In the genomic region with DNA sequence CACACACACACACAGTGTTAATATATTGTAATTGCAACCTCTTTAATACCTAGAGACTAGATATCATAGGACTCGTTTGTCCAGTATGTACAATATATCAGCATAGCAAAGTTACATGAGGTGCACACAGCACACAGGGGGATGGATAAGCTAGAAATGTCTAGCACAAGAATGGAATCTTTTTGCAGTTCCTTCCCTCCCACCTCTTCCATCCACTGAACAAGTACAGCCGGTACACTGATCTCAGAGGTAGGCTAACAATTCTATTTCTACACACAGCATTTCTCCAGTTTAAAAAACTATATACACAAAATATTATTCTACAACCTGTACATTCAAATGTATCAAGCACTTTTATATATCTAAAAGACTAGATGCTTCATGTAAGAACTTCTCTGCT, we compare ENCODE assay signal across 29 mouse cellular contexts.
DNase-seq lines count a peak whose midpoint lies in the region; ATAC-seq and TF ChIP-seq lines count a peak whose summit lies in the region.
"Had no signal": no experiment of that assay in that cellular context is flagged by ENCODE, and none has a peak within 500 bp of the region (broad histone marks: within the 10 kb centered on the region; RNA-seq: fewer than 3 reads in every experiment).

No protein-coding gene starts in this region.

- no peaks in the 10 kb centered on the region for H3K79me2 ChIP-seq in heart, adult 2 months (replicated peaks; ENCODE audit: control insufficient read depth, insufficient read depth, low read length)

- DNase-seq in frontal cortex, postnatal 25 days (ENCODE audit: low spot score in 2 of 2) = no peak
- DNase-seq in heart, adult 2 months = no peak
- no peak for DNase-seq in heart, embryonic 10.5 days (ENCODE audit: low spot score)
- peak; percentile 68 for DNase-seq in brain, adult 2 months (ENCODE audit: low read depth, low spot score)
- DNase-seq: adrenal gland, adult 8-10 months; adrenal gland, postnatal 14 days; adrenal gland, postnatal 36 days; B cell, adult 2 months; cerebellum, adult 11 months; cerebellum, adult 18-20 months; cerebellum, adult 8-10 months; cerebellum, adult 9-11 months; cerebellum, postnatal 14 days; cerebellum, postnatal 36 days; embryo, embryonic 11 days had no signal

- no peak for TF ChIP-seq POLR2A in heart, adult 2 months (IDR thresholded peaks at IDR 0.05; ENCODE audit: insufficient read depth, low read depth, low read length)

- H3K27me3 ChIP-seq in heart, adult 2 months (ENCODE audit: control insufficient read depth, insufficient read depth, low read length) = no peaks in the 10 kb centered on the region
- H3K27me3 ChIP-seq in heart, embryonic 10.5 days (ENCODE audit: insufficient read depth, poor library complexity, severe bottlenecking) = no peaks in the 10 kb centered on the region
- H3K27me3 ChIP-seq: CH12.LX; embryonic facial prominence, embryonic 13.5 days; embryonic facial prominence, embryonic 15.5 days; forebrain, embryonic 12.5 days; Patski had no signal

- peak overlapping the region; percentile 66 for H3K27ac ChIP-seq in heart, adult 2 months
- H3K27ac ChIP-seq in heart, embryonic 10.5 days = no peak overlapping the region
- H3K27ac ChIP-seq: embryonic facial prominence, embryonic 13.5 days; embryonic facial prominence, embryonic 15.5 days; forebrain, embryonic 10.5 days; forebrain, embryonic 12.5 days had no signal

- no peaks in the 10 kb centered on the region for H3K9me3 ChIP-seq in heart, embryonic 10.5 days
- H3K9me3 ChIP-seq: embryonic facial prominence, embryonic 13.5 days; embryonic facial prominence, embryonic 15.5 days; forebrain, embryonic 10.5 days; forebrain, embryonic 12.5 days; G1E had no signal

- H3K4me3 ChIP-seq in heart, adult 2 months = no peak overlapping the region
- no peak overlapping the region for H3K4me3 ChIP-seq in heart, embryonic 10.5 days
- H3K4me3 ChIP-seq: embryonic facial prominence, embryonic 13.5 days; embryonic facial prominence, embryonic 15.5 days; erythroblast, embryonic 14.5 days; forebrain, embryonic 10.5 days; forebrain, embryonic 12.5 days had no signal

- H3K4me1 ChIP-seq in heart, adult 2 months (ENCODE audit: control insufficient read depth, insufficient read depth, low read length) = no peaks in the 10 kb centered on the region; the same call in 1 of the 2 replicates
- H3K4me1 ChIP-seq in heart, embryonic 10.5 days = peaks cover 4% of the 10 kb centered on the region; the same call in 1 of the 2 replicates
- H3K4me1 ChIP-seq: embryonic facial prominence, embryonic 13.5 days; embryonic facial prominence, embryonic 15.5 days; forebrain, embryonic 10.5 days; forebrain, embryonic 12.5 days had no signal

- TF ChIP-seq EP300 in heart, adult 2 months (IDR thresholded peaks at IDR 0.05; ENCODE audit: insufficient read depth, low read depth, low read length) = no peak

- ATAC-seq in frontal cortex, adult (ENCODE audit: low TSS enrichment) = peak; percentile 81; the same call in 1 of the 2 replicates
- ATAC-seq in megakaryocyte progenitor cell, adult 5-6 weeks (replicated peaks; ENCODE audit: poor library complexity) = no peak
- ATAC-seq: activated CD4-positive, CD25-positive, alpha-beta regulatory T cell, adult 4 months; CD4-positive, CD25-positive, alpha-beta regulatory T cell, adult 4 months; forebrain, embryonic 14.5 days; forebrain, embryonic 16.5 days; Patski had no signal

- 67% methylated on average over 2 of the region's 2 CpGs for WGBS in heart, adult 2 months
- 83% methylated on average over 2 of the region's 2 CpGs for WGBS in heart, embryonic 10.5 days

- TF ChIP-seq CTCF in heart, adult 2 months (IDR thresholded peaks at IDR 0.05) = no peak

- no peaks in the 10 kb centered on the region for H3K36me3 ChIP-seq in heart, adult 2 months (ENCODE audit: control insufficient read depth, insufficient read depth, low read length)
- peaks cover 4% of the 10 kb centered on the region for H3K36me3 ChIP-seq in heart, embryonic 10.5 days
- H3K36me3 ChIP-seq: G1E had no signal

- intact Hi-C loops in heart, adult 2 months (cut with DNase I) = no loop called here

- H3K9ac ChIP-seq in heart, adult 2 months (ENCODE audit: low read depth, low read length) = no peak overlapping the region
- H3K9ac ChIP-seq: embryonic facial prominence, embryonic 13.5 days; embryonic facial prominence, embryonic 15.5 days; forebrain, embryonic 12.5 days had no signal
